Mouse (Mus musculus): ENCODE data around the gene Olfr456.
"Not testable (repeated sequence)": the region's sequence is repeated elsewhere in the genome, so short reads cannot be mapped to it uniquely, and the experiment has no call there.

Gene Olfr456

GRCm38 (mm10) chr6:42487114-42487513 lies at the start of gene Olfr456:
Gene Olfr456, minus strand, starts transcription at chr6:42487214.
- DNase-seq: no peak

- no peak for DNase-seq
Observed at GRCm38 (mm10) chr6:42513461-42513860, 26.4 kb upstream of the Olfr456 start.

- DNase-seq: no peak
Observed at GRCm38 (mm10) chr6:42509311-42509710, 22.3 kb upstream of the Olfr456 start.

GRCm38 (mm10) chr6:42503478-42503877 lies 16.5 kb upstream of the Olfr456 start:
- DNase-seq: no peak

- DNase-seq: no peak
Observed at GRCm38 (mm10) chr6:42489731-42490130, 2.7 kb upstream of the Olfr456 start.

- DNase-seq: no peak
Observed at GRCm38 (mm10) chr6:42484633-42485032, 2.4 kb downstream of the Olfr456 start.

- no peak for DNase-seq
Observed at GRCm38 (mm10) chr6:42476235-42476634, 10.8 kb downstream of the Olfr456 start, which contains the start of gene Olfr457. Gene Olfr457, minus strand, starts transcription at chr6:42476335.

- DNase-seq: not testable (repeated sequence)
Observed at GRCm38 (mm10) chr6:42471298-42471697, 15.7 kb downstream of the Olfr456 start.

GRCm38 (mm10) chr6:42470542-42470941 lies 16.5 kb downstream of the Olfr456 start:
- DNase-seq: no peak

GRCm38 (mm10) chr6:42465096-42465495 lies 21.9 kb downstream of the Olfr456 start, which contains the start of gene Olfr458:
Gene Olfr458, minus strand, starts transcription at chr6:42465196.
- DNase-seq: no peak

- no peak for DNase-seq
Observed at GRCm38 (mm10) chr6:42447381-42447780, 39.6 kb downstream of the Olfr456 start.

GRCm38 (mm10) chr6:42444491-42444890 lies 42.5 kb downstream of the Olfr456 start:
- no peak for DNase-seq

- no peak for DNase-seq
Observed at GRCm38 (mm10) chr6:42441395-42441794, 45.6 kb downstream of the Olfr456 start.
